Mouse (Mus musculus) left cerebral cortex, postnatal 10 days (tissue): ENCODE data around the gene Krr1. TPM values are rescaled to one million over a fixed set of nuclear protein-coding genes. Genes with fewer than 3 reads are reported as not detected.
A peak's percentile ranks its signal among the peaks of the same experiment; 100 is the strongest.
"Not testable (repeated sequence)": the region's sequence is repeated elsewhere in the genome, so short reads cannot be mapped to it uniquely, and the experiment has no call there.

Experiments used
- DNase-seq, 2 experiments: peaks; one replicate each; pipeline ENCODE4 v3.0.0; 2021 to 2022; ENCODE audit warnings: low spot score in 2 of 2, mixed read lengths in 1 of 2; ENCODE audit errors: extremely low spot score in 1 of 2
- intact Hi-C: fragments of 180-260 bp; cut with DNase I; formaldehyde crosslinking; loops from one replicate; pipeline ENCODE4 v1.15.1; 2025
- total RNA-seq, 2 experiments: library from RNA; stranded (reverse); gene quantifications; 2 replicates each; pipeline ENCODE4 v1.2.3; 2021

Gene Krr1
- total RNA-seq, 2 experiments from 2014 or later, result 31.6 to 32.3 TPM

DNA sequence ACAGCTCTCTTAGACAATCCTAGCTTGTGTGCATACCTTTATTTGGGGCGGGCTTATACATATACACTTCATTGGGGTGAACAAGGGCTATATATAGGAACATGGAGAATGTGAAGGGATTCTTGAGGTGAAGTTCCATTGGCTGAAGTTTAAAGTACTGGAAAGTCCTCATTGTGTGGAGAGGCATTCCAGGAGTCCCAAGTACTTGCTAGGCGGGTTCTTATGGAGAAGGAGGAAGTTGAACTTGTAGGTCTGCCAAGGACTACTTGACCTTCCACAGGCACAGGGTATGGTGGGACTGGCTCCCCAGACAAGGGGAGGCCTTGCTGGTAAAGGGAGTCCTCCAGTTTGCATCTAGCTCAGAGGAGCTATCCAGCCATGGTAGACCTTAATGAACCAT, 13.1 kb upstream of the Krr1 start:
- no peak for DNase-seq
- intact Hi-C loops, result loop anchor here (5.0 kb wide), 1 partner anchor 652 kb away; no protein-coding TSS in a partner anchor

- DNase-seq, result no peak
- intact Hi-C loops, result no loop called here
These were observed 12.0 kb upstream of the Krr1 start for GRCm38 (mm10) chr10:111960459-111960858.

DNA sequence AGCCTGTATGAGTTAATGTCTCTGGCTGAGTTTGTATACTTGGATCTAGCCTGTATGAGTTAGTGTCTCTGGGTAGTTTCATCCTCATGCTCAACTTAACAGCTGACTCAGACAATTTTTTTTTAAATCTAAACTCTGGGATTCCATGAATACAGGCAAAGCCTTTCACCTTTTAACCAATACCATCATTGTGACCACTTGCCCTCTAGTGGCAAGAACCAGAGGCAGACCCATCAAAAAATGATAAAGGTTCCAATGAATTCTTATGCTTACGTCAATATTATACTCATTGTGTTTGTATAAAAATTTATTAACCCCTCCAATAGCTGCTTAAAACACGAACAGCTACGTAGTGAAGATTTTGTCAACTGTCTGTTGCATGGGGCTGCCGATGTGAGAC, 6.1 kb upstream of the Krr1 start:
- DNase-seq, result no peak
- intact Hi-C loops, result no loop called here

- intact Hi-C loops, result no loop called here
- no peak for DNase-seq
These were observed 535 bp upstream of the Krr1 start for GRCm38 (mm10) chr10:111971929-111972328.

GRCm38 (mm10) chr10:111977584-111977983, 5.1 kb downstream of the Krr1 start:
- intact Hi-C loops, result loop anchor here (5.0 kb wide), 1 partner anchor 130 kb away; no protein-coding TSS in a partner anchor
- peak; percentile 20 to 44 for DNase-seq

GRCm38 (mm10) chr10:111983070-111983469, 10.6 kb downstream of the Krr1 start:
- DNase-seq, result no peak
- intact Hi-C loops, result loop anchor here (5.0 kb wide), 1 partner anchor 179 kb away; the partner anchor contains the start of genes Caps2 and Glipr1l3

GRCm38 (mm10) chr10:111986453-111986852, 14.0 kb downstream of the Krr1 start:
- DNase-seq, result no peak
- intact Hi-C loops, result no loop called here

DNA sequence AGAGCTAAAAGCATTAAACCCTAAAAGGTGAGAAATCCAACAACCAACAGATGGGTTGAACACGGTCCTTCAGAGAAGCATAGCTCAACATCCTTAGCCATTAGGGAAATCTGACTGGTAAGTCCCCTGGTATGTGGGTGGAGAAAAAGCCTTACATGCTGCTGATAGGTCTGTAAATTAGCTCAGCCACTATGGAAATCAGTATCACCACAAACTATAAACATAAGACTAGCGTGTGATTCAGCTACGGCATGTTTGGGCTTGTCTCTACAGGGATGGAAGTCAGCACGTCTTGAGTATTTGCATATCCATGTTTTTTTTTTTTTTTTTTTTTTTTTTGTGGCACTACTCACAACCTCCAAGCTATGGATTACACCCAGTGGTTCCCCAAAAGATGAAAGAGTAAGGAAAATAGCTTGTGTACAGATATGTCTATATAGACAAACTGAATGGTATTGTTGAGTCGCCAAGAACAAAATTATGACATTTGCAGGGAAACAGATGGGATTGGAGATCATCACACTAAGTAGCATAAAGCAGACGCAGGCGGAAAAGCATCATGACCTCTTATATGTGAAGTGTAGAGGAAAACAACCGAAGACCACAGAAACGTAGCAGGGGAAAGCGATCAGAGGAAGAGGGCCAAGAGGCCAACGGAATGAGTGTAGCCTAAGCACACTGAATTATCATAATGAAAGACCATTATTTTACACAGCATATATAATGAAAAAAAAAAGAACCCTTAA, 23.5 kb downstream of the Krr1 start:
- intact Hi-C loops, result no loop called here
- no peak for DNase-seq

GRCm38 (mm10) chr10:111996549-111996904, 24.1 kb downstream of the Krr1 start:
- DNase-seq, result no peak
- intact Hi-C loops, result no loop called here

- intact Hi-C loops, result no loop called here
- no peak for DNase-seq
These were observed 24.5 kb downstream of the Krr1 start for GRCm38 (mm10) chr10:111996911-111997347.

DNA sequence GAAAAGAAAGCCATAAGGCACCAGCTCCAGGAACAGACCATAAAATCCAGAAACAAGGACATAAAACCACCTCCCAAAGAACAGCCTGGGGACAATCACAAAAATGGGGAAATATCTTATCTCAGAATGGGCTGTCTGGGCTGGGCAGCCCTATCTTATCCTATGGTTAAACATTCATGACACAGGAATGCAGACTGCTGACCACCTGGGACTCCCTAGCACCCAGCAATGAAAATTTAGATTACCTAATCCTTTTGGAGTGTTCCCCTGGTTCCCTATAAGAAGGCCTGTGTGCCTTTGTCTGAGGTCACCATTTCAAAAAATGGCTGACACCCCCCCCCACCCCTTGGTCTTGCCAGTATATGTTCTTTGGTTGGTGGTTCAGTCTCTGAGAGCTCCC, 25.2 kb downstream of the Krr1 start:
- intact Hi-C loops, result no loop called here

DNA sequence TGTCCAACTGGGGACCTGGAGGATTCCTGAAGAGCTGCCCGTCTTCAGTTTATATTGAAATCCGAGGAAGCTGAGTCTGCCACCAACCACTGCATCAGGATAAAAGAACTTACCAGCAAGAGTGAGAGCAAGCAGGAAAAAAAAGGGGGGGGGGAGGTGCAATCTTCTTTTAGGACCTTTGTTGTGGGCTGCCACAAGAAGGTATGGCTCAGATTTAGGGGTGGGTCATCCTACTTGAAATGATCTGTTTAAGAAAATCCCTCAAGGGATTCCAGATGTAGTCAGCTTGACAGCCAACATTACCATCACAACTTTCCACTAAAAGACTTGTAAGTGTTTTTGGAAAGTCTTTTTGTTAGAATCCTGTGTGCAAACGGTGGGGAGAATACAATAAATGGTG, 27.3 kb downstream of the Krr1 start:
- no peak for DNase-seq
- intact Hi-C loops, result no loop called here

More for the DNA sequence above, 25.2 kb downstream of the Krr1 start:
- no peak for DNase-seq

DNA sequence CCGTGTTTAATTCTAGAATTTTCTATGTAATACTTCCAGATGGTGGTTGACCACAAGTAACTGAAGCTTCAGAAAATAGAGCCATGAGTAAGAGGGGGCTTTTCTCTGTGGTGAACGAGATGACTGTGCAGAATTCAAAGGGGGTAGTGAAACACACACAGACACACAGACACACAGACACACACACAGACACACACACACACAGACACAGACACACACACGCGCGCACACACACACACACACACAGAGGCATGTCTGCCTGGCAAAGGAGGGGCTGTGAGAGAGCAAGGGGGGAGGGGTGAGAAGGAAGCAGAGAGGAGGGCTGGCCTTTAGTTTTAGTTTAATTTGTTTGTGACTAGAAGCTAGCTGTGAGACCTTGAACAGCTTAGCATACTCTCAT, 28.1 kb downstream of the Krr1 start:
- DNase-seq, result no peak
- intact Hi-C loops, result no loop called here

DNA sequence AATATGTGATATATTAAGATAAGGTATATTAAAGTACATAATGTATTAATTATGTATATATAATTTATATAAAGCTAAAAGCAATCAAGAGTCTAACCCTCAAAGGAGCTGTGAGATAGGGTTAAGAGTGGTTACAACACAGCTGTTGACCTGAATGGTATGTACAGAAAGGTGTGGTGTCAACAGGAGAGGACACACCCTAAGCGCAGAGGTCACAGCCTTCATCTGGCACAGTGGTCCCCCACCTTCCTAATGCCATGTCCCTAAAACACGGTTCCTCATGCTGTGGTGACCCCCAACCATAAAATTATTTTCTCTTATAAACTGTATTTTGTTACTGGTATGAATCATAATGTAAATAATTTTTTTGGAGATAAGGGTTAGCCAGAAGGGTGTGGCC, 28.9 kb downstream of the Krr1 start:
- intact Hi-C loops, result no loop called here
- DNase-seq, result no peak

- intact Hi-C loops, result no loop called here
- DNase-seq, result no peak
These were observed 29.5 kb downstream of the Krr1 start for GRCm38 (mm10) chr10:112001756-112002520.

- intact Hi-C loops, result no loop called here
- DNase-seq, result no peak
These were observed 30.2 kb downstream of the Krr1 start, which contains the start of gene Glipr1 for GRCm38 (mm10) chr10:112002544-112003215. Gene Glipr1, minus strand, starts transcription at chr10:112002631.

DNA sequence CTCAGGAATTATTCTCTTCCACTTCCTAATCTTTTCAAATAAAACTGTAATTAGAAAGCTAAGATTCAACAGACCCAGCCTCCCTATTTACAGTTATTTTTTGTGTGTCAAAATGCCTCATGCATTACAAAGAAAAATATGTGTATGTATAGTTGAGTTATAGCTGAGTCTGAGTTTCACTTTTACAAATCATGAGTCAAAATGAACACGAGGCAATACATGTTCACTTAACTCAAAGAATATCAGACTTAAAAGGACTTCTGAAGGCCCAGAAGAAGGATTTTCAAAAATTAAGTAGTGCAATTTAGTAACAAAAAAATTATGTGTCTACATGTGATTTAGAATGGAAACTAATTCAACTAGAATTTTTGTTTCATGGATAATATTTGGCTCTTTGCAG, 37.0 kb downstream of the Krr1 start:
- intact Hi-C loops, DNase-seq: not testable (repeated sequence)

DNA sequence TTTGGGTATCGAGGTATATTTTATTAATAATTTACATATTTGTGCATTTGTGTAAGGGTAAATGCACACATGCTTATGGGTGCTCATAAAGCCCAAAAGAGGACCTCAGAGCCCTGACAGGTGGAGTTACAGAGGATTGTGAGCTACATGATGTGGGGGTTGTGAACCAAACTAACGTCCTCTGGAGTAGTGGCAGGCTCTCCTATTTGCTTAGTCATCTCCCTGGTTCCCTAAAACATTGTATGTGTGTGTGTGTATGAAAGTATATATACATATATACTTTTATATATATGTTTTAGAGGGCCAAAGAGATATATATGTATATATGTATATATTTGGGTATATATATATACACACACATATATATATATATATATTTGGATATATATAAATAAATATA, 51.1 kb downstream of the Krr1 start:
- no peak for DNase-seq
- intact Hi-C loops, result no loop called here

DNA sequence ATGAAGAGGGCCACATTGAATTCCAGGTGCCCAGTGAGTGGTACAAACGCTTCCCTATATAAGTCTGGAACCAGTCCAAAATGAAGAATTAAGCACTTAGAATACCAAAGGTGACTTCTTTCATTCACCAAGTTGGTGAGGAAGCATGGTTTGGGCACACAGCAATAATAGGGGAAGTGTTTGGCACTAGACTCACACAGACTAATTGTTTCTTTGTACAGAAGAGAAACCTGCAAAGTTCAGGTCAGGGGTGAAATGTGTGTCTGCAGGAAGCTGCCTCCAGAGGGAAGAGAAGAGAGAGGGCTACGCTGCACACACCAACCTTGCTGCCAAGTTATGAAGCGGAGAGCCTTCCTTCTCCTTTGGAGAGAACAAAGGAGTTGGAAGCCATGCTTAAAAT, 56.2 kb downstream of the Krr1 start:
- intact Hi-C loops, DNase-seq: not testable (repeated sequence)
